Mouse (Mus musculus): ENCODE results near the gene Ski. TPM values are rescaled to one million over a fixed set of nuclear protein-coding genes. Genes with fewer than 3 reads are reported as not detected.
A peak's percentile ranks its signal among the peaks of the same experiment; 100 is the strongest.

The Ski gene
- polyA plus RNA-seq, 1 experiment from 2014 or later: 16.6 TPM

DNA sequence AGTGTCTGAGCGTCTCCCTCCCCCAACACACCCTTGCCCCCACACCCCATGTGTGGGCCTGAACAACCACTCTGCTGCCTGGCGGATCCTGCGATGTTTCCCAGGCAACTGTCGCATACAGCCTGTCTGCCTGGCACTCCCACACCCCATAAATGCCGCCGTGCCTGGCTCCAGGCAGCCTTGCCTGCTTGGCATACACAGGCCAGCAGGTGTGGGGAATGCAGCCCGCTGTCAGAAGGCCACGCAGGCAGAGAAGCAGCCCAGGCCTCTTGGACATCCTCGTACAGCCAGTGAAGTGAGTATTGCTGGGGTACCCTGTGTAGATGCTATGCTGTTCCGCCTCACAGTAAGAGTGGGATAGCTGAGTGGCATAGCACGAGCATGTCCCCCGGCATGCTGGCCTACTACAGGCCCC, 24.3 kb upstream of the Ski start:
- ATAC-seq (ENCODE audit: insufficient read depth, low FRiP score, low read depth): no peak
- no peaks in the 10 kb centered on the region for H3K36me3 ChIP-seq
- no peaks in the 10 kb centered on the region for H3K9me3 ChIP-seq
- H3K9ac ChIP-seq: no peak overlapping the region
- H3K27ac ChIP-seq: no peak overlapping the region
- 71% methylated on average over 12 of the region's 12 CpGs for WGBS
- peaks cover 17% of the 10 kb centered on the region; the same call in 1 of the 2 replicates for H3K4me1 ChIP-seq
- no peak overlapping the region for H3K4me2 ChIP-seq
- H3K27me3 ChIP-seq (replicated peaks): no peaks in the 10 kb centered on the region
- H3K4me3 ChIP-seq (replicated peaks): no peak overlapping the region

DNA sequence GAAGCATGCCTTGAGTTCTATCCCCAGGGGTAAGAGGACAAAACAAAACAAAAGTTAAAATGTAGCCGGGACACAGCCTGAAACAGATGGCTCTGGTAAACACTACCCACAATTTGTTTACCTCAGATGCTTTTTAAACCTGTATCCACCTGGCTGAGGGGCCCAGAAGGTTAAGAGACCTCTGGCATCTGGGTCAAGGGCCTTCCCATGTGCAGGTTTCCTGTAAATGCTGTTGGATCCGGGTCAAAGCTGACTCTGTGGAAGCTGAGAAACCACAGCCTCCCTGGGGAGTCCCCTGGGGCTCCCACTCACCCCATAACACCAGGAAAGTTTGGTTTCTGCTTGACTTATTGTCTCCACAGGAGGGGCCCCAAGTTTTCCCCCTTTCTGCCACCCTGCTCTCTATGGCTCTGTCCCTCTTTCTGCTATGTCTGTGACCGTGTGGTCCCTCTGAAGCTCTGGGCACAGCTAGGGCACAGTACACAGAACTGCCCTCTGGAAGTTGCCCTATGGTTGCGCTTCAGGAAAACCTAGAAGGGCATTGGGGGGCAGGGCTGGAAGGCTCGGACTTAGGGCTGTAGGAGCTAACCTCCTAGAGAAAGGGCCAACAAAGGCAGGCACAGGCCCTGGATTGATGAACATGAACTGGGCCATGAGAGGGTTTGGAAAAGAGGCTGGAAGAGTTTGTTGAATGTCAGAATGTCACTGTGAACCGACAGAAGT, 23.5 kb upstream of the Ski start:
- H3K9ac ChIP-seq: no peak overlapping the region
- 50% methylated on average over 6 of the region's 6 CpGs for whole genome bisulfite sequencing
- H3K27ac ChIP-seq: no peak overlapping the region

GRCm38 (mm10) chr4:155243233-155243632, 20.8 kb upstream of the Ski start:
- peaks cover 9% of the 10 kb centered on the region for H3K4me1 ChIP-seq
- ATAC-seq (ENCODE audit: insufficient read depth, low FRiP score, low read depth): no peak
- WGBS: 82% methylated on average over 12 of the region's 12 CpGs
- no peaks in the 10 kb centered on the region for H3K36me3 ChIP-seq
- H3K27ac ChIP-seq: no peak overlapping the region
- no peaks in the 10 kb centered on the region for H3K27me3 ChIP-seq (replicated peaks)
- no peak overlapping the region for H3K9ac ChIP-seq
- no peak overlapping the region for H3K4me3 ChIP-seq (replicated peaks)
- H3K4me2 ChIP-seq: no peak overlapping the region
- H3K9me3 ChIP-seq: no peaks in the 10 kb centered on the region

More for the DNA sequence above, 23.5 kb upstream of the Ski start:
- Histone ChIP-seq H3K4me3 (replicated peaks) (no peak overlapping the region), H3K36me3 (no peaks in the 10 kb centered on the region), H3K27me3 (replicated peaks) (no peaks in the 10 kb centered on the region), H3K4me2 (no peak overlapping the region), H3K4me1 (peaks cover 10% of the 10 kb centered on the region; the same call in 1 of the 2 replicates), H3K9me3 (no peaks in the 10 kb centered on the region)
- no peak for ATAC-seq (ENCODE audit: insufficient read depth, low FRiP score, low read depth)

GRCm38 (mm10) chr4:155242292-155242691, 19.9 kb upstream of the Ski start:
- no peaks in the 10 kb centered on the region for H3K27me3 ChIP-seq (replicated peaks)
- H3K4me2 ChIP-seq: no peak overlapping the region
- WGBS: 89% methylated on average over 5 of the region's 5 CpGs
- no peak overlapping the region for H3K9ac ChIP-seq
- H3K27ac ChIP-seq: no peak overlapping the region
- H3K36me3 ChIP-seq: no peaks in the 10 kb centered on the region
- ATAC-seq (ENCODE audit: insufficient read depth, low FRiP score, low read depth): no peak
- peaks cover 17% of the 10 kb centered on the region for H3K4me1 ChIP-seq
- no peaks in the 10 kb centered on the region for H3K9me3 ChIP-seq
- H3K4me3 ChIP-seq (replicated peaks): no peak overlapping the region

GRCm38 (mm10) chr4:155241789-155242188, 19.4 kb upstream of the Ski start:
- no peak overlapping the region for H3K4me3 ChIP-seq (replicated peaks)
- H3K36me3 ChIP-seq: no peaks in the 10 kb centered on the region
- no peaks in the 10 kb centered on the region for H3K9me3 ChIP-seq
- no peak overlapping the region for H3K9ac ChIP-seq
- peaks cover 19% of the 10 kb centered on the region for H3K4me1 ChIP-seq
- 73% methylated on average over 9 of the region's 9 CpGs for WGBS
- no peak overlapping the region for H3K4me2 ChIP-seq
- ATAC-seq (ENCODE audit: insufficient read depth, low FRiP score, low read depth): no peak
- H3K27me3 ChIP-seq (replicated peaks): no peaks in the 10 kb centered on the region
- H3K27ac ChIP-seq: no peak overlapping the region

GRCm38 (mm10) chr4:155239494-155239893, 17.1 kb upstream of the Ski start:
- no peaks in the 10 kb centered on the region for H3K36me3 ChIP-seq
- peaks cover 35% of the 10 kb centered on the region for H3K4me1 ChIP-seq
- no peak overlapping the region for H3K4me3 ChIP-seq (replicated peaks)
- H3K4me2 ChIP-seq: no peak overlapping the region
- no peak overlapping the region for H3K9ac ChIP-seq
- H3K27ac ChIP-seq: no peak overlapping the region
- WGBS: 53% methylated on average over 6 of the region's 6 CpGs
- ATAC-seq (ENCODE audit: insufficient read depth, low FRiP score, low read depth): no peak
- no peaks in the 10 kb centered on the region for H3K9me3 ChIP-seq
- no peaks in the 10 kb centered on the region for H3K27me3 ChIP-seq (replicated peaks)

GRCm38 (mm10) chr4:155238276-155238675, 15.9 kb upstream of the Ski start:
- Histone ChIP-seq H3K27ac (peak overlapping the region; percentile 63; the same call in 1 of the 2 replicates), H3K9me3 (no peaks in the 10 kb centered on the region), H3K4me2 (no peak overlapping the region), H3K4me3 (replicated peaks) (no peak overlapping the region), H3K4me1 (peaks cover 47% of the 10 kb centered on the region), H3K36me3 (no peaks in the 10 kb centered on the region), H3K27me3 (replicated peaks) (no peaks in the 10 kb centered on the region), H3K9ac (no peak overlapping the region)
- no peak for ATAC-seq (ENCODE audit: insufficient read depth, low FRiP score, low read depth)
- WGBS: 44% methylated on average over 5 of the region's 5 CpGs

DNA sequence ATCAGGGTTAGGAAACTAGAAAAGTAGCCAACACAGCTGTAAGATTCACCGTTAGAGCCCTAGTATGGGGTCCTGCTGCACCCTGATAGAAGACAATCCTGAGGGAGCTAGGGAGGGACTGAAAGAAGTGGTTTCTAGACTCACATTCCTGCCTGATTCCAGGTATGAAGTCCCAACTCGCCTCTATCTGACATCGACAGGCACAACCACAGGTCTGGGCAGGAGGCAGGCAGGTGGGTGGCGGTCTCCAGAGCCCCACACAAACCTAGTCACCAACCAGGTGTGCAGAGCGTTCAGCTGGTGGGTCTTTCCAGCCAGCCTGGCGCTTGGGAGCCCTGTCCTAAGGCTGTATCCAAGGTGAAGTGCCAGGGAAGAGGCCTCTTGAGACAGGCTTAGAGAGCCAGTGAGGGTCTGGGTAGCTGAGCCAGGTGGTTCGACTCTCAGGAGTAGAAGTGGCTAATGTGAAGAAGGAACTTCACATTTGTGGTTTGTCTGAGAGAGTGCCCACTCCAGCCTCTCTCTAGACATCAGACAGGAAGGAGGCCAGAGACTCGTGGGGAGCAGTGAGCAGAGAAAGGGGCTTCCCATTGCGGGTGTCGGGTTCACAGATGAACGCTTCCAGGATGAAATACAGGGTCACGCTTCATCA, 14.5 kb upstream of the Ski start:
- Histone ChIP-seq H3K9ac (no peak overlapping the region), H3K4me3 (replicated peaks) (no peak overlapping the region), H3K27ac (peak overlapping the region; percentile 99), H3K4me1 (peaks cover 49% of the 10 kb centered on the region), H3K4me2 (no peak overlapping the region), H3K27me3 (replicated peaks) (no peaks in the 10 kb centered on the region), H3K36me3 (no peaks in the 10 kb centered on the region), H3K9me3 (no peaks in the 10 kb centered on the region)
- ATAC-seq (ENCODE audit: insufficient read depth, low FRiP score, low read depth): no peak
- 81% methylated on average over 12 of the region's 12 CpGs for WGBS

DNA sequence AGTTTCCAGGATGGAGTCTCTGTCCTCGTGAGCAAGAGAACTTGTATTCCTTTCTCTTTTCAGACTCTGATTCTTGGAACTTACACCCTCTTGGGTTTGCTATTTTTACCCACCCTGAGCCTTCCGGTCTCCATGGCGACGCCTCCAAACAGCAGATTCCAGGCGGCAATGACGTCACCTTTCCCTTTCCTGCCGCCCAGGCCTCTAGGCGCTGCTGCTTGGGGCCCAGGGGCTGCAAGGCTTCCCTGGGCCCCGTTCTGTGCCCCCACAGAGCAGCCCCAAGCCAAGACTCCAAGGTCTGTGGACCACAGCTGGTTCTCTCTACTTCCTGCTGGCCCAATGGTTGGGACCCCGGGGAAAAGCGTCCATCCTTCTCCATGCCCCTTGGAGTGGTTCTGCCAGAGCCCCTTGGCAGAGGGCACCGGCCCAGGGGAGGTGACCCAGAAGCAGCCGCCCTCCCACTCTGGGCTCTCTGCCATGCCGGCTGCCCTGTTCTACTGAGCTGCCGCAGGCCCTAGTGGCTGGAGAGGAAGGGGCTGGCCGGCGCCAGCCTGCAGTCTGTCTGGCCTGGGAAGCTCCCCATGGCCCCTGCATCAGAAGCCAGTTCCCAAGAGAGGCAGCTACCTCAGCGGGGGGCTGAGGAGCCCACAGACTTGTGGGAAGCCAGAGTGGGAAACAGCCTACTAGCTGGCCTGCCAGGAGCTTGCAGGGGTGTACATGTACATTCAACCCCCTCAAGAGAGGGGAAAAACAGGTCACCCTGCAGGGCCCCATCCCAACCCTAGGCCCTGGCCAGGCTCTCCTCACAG, 13.1 kb upstream of the Ski start:
- no peak overlapping the region; the same call in 1 of the 2 replicates for H3K4me3 ChIP-seq (replicated peaks)
- peak; percentile 75 for ATAC-seq (ENCODE audit: insufficient read depth, low FRiP score, low read depth)
- 13% methylated on average over 18 of the region's 18 CpGs for WGBS

DNA sequence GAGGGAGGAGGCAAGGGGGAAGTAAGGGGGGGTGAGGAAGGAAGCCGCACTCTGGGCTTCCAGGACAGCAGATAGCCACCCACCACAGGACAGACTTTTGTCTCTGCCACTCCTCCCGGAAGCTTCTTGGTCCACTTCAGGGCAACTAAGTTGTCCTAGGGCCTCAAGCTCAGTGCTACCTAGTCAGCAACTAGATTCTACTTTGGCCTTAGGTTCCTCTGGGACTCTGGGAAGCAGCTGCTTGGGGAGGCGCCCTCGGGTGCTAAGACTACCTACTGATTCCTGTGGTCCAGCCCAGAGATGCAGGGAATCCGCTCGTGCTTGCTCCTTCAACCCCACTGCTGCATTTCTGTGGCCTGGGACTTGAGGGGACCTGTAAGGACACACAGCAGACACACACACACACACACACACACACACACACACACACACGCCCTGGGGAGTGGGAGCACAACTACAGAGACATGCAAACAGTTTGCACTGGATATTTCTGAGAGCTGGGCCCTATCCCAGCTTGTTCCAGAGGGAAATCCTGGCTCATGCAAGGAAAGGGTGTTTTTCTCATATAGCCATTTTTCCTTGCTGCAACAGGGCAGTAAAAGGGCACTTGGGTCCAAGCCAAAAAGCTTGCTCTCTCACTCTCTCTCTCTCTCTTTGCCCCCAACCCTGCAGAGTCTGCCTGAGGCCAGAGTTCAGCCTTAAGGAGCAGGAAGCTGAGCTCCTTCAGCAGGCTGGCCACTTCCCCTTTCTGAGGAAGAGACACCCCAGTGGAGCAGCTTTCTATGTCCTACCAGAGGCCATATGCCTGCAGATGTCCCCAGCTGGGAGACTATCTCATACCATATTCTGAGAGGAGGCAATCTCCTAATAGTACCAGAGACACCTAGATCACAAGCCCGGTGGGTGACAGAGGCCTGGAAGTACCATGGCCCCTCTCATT, 12.2 kb upstream of the Ski start:
- H3K36me3 ChIP-seq: no peaks in the 10 kb centered on the region
- no peaks in the 10 kb centered on the region for H3K27me3 ChIP-seq (replicated peaks)
- no peak overlapping the region for H3K4me3 ChIP-seq (replicated peaks)
- H3K27ac ChIP-seq: peak overlapping the region; percentile 99
- H3K9ac ChIP-seq: no peak overlapping the region
- peak; percentile 20; the same call in 1 of the 2 replicates for ATAC-seq (ENCODE audit: insufficient read depth, low FRiP score, low read depth)
- H3K9me3 ChIP-seq: no peaks in the 10 kb centered on the region
- peaks cover 49% of the 10 kb centered on the region for H3K4me1 ChIP-seq
- WGBS: 40% methylated on average over 8 of the region's 8 CpGs
- H3K4me2 ChIP-seq: peak overlapping the region; percentile 48

More for the DNA sequence above, 13.1 kb upstream of the Ski start:
- Histone ChIP-seq H3K4me2 (peak overlapping the region; percentile 48), H3K27ac (peak overlapping the region; percentile 99), H3K9me3 (no peaks in the 10 kb centered on the region), H3K27me3 (replicated peaks) (no peaks in the 10 kb centered on the region), H3K36me3 (no peaks in the 10 kb centered on the region), H3K9ac (peak overlapping the region; percentile 21; the same call in 1 of the 2 replicates), H3K4me1 (peaks cover 49% of the 10 kb centered on the region)

DNA sequence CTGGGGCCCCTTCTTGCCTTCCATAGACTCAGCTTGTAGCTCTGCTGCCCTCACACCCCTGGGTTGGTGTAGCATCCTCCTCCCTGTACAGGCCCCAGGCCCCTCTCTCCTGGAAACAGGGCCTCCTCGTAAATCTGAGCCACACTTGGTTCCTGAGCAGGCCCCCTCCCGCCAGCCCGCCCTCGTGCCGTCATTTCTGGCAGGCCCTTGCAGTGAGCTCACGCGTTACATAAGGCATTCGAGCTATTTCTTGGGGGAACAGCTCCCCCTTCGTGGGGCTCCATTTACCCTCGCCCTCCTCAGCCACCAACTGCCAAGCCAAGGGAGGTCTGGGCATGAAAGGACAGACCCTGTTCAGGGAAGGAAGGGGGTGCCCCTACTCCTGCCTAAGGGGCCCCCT, 11.5 kb upstream of the Ski start:
- Histone ChIP-seq H3K9me3 (no peaks in the 10 kb centered on the region), H3K4me1 (peaks cover 49% of the 10 kb centered on the region), H3K36me3 (no peaks in the 10 kb centered on the region), H3K27ac (peak overlapping the region; percentile 99), H3K9ac (no peak overlapping the region), H3K4me3 (replicated peaks) (no peak overlapping the region), H3K27me3 (replicated peaks) (no peaks in the 10 kb centered on the region), H3K4me2 (peak overlapping the region; percentile 48; the same call in 1 of the 2 replicates)
- WGBS: 15% methylated on average over 10 of the region's 10 CpGs
- ATAC-seq (ENCODE audit: insufficient read depth, low FRiP score, low read depth): peak; percentile 67
